20 mouse cellular contexts compared by ENCODE assay signal in genomic region chr4:45769141-45769540, GRCm38 (mm10). TPM values are rescaled to one million over a fixed set of nuclear protein-coding genes. Genes with fewer than 3 reads are reported as not detected.
A peak's percentile ranks its signal among the peaks of the same experiment; 100 is the strongest.
DNase-seq lines count a peak whose midpoint lies in the region; ATAC-seq lines count a peak whose summit lies in the region.
"Had no signal": no experiment of that assay in that cellular context is flagged by ENCODE, and none has a peak within 500 bp of the region (broad histone marks: within the 10 kb centered on the region; RNA-seq: fewer than 3 reads in every experiment).

No protein-coding gene starts in this region.

- H3K4me2 ChIP-seq in hindbrain, embryonic 13.5 days = no peak overlapping the region
- H3K4me2 ChIP-seq in hindbrain, embryonic 12.5 days (replicated peaks) = no peak overlapping the region
- H3K4me2 ChIP-seq: kidney, embryonic 15.5 days; liver, embryonic 15.5 days; midbrain, embryonic 12.5 days had no signal

- peak; percentile 65 to 80 for DNase-seq in adrenal gland, adult (ENCODE audit: inconsistent age in 2 of 2, low spot score in 1 of 2)
- DNase-seq in adrenal gland, postnatal 4 days (ENCODE audit: low spot score in 2 of 2) = no peak
- DNase-seq in testis, postnatal 10 days (ENCODE audit: low spot score) = peak; percentile 40
- no peak for DNase-seq in testis, postnatal 14 days (ENCODE audit: low spot score)
- DNase-seq in cerebellum, postnatal 10 days = no peak
- DNase-seq in thymus, postnatal 36 days = no peak
- DNase-seq: cerebellum, postnatal 36 days; gastrocnemius, adult 2 months; heart, adult 2 months; thymus, postnatal 4 days had no signal

- H3K4me1 ChIP-seq in hindbrain, embryonic 13.5 days (replicated peaks) = peaks cover 77% of the 10 kb centered on the region
- H3K4me1 ChIP-seq in hindbrain, embryonic 12.5 days = peaks cover 60% of the 10 kb centered on the region

- H3K4me3 ChIP-seq in hindbrain, embryonic 13.5 days = no peak overlapping the region
- H3K4me3 ChIP-seq in hindbrain, embryonic 12.5 days = no peak overlapping the region
- H3K4me3 ChIP-seq: embryonic facial prominence, embryonic 10.5 days; erythroblast, embryonic 14.5 days; gastrocnemius, adult 2 months; heart, adult 2 months; kidney, embryonic 15.5 days; limb, embryonic 10.5 days; liver, embryonic 15.5 days; midbrain, embryonic 12.5 days had no signal

- no peaks in the 10 kb centered on the region for H3K9me3 ChIP-seq in hindbrain, embryonic 13.5 days
- H3K9me3 ChIP-seq in hindbrain, embryonic 12.5 days (replicated peaks) = no peaks in the 10 kb centered on the region
- H3K9me3 ChIP-seq: embryonic facial prominence, embryonic 10.5 days; kidney, embryonic 15.5 days; limb, embryonic 10.5 days; liver, embryonic 15.5 days; midbrain, embryonic 12.5 days had no signal

- WGBS in hindbrain, embryonic 13.5 days = 37% methylated on average over 10 of the region's 10 CpGs
- 47% methylated on average over 10 of the region's 10 CpGs for WGBS in hindbrain, embryonic 12.5 days

- no peaks in the 10 kb centered on the region for H3K36me3 ChIP-seq in hindbrain, embryonic 13.5 days
- no peaks in the 10 kb centered on the region for H3K36me3 ChIP-seq in hindbrain, embryonic 12.5 days
- H3K36me3 ChIP-seq: embryonic facial prominence, embryonic 10.5 days; kidney, embryonic 15.5 days; limb, embryonic 10.5 days; liver, embryonic 15.5 days; midbrain, embryonic 12.5 days had no signal

- H3K9ac ChIP-seq in hindbrain, embryonic 13.5 days = peak overlapping the region; percentile 13; the same call in 1 of the 2 replicates
- no peak overlapping the region for H3K9ac ChIP-seq in hindbrain, embryonic 12.5 days
- H3K9ac ChIP-seq: kidney, embryonic 15.5 days; liver, embryonic 15.5 days; midbrain, embryonic 12.5 days had no signal

- peaks cover 20% of the 10 kb centered on the region for H3K27me3 ChIP-seq in hindbrain, embryonic 13.5 days
- H3K27me3 ChIP-seq in hindbrain, embryonic 12.5 days = peaks cover 32% of the 10 kb centered on the region
- H3K27me3 ChIP-seq: Patski had no signal

- H3K27ac ChIP-seq in hindbrain, embryonic 13.5 days = no peak overlapping the region
- H3K27ac ChIP-seq in hindbrain, embryonic 12.5 days = no peak overlapping the region
- H3K27ac ChIP-seq: embryonic facial prominence, embryonic 10.5 days; gastrocnemius, adult 2 months; heart, adult 2 months; kidney, embryonic 15.5 days; limb, embryonic 10.5 days; liver, embryonic 15.5 days; midbrain, embryonic 12.5 days; stomach, postnatal 0 days had no signal

- no peak for ATAC-seq in hindbrain, embryonic 13.5 days (ENCODE audit: low FRiP score)
- no peak for ATAC-seq in hindbrain, embryonic 12.5 days (ENCODE audit: low FRiP score)
- ATAC-seq: Patski had no signal

RNA-seq across cellular contexts. Expression of gene Aldh1b1, which starts 29.7 kb away (rescaled TPM):
- 10 to 100 TPM; 22.9 to 27.7 TPM for total RNA-seq in adrenal gland, postnatal 4 days (2021)
- polyA plus RNA-seq in hindbrain, embryonic 13.5 days (2015; fragmentation: Nextera tagmentation; extraction: Ambion mirVana) = 17.7 and 18.0 TPM in 2 replicates
- polyA plus RNA-seq in hindbrain, embryonic 12.5 days (2016; fragmentation: Nextera tagmentation; extraction: Ambion mirVana) = 7.4 and 7.6 TPM in 2 replicates

RNA-seq across cellular contexts. Expression of gene Igfbpl1, which starts 57.6 kb away (rescaled TPM):
- 1 to 10 TPM in 1 of 2 experiments, under 1 TPM in 1; 0.73 to 2.1 TPM for total RNA-seq in adrenal gland, postnatal 4 days (2021)
- 50.5 and 67.0 TPM in 2 replicates for polyA plus RNA-seq in hindbrain, embryonic 13.5 days (2015; fragmentation: Nextera tagmentation; extraction: Ambion mirVana)
- polyA plus RNA-seq in hindbrain, embryonic 12.5 days (2016; fragmentation: Nextera tagmentation; extraction: Ambion mirVana) = 47.2 and 48.7 TPM in 2 replicates
- total RNA-seq: gastrocnemius, adult 2 months had no signal
- polyA plus RNA-seq: erythroblast, embryonic 14.5 days; liver, embryonic 15.5 days; Patski had no signal

Comparison
In these comparisons a context has a peak if more than half of its experiments do, and no peak if none do; other contexts are left out.
1. DNase-seq: peak in adrenal gland, adult (2 of 2) and testis, postnatal 10 days (single experiment); none in adrenal gland, postnatal 4 days (0 of 2), testis, postnatal 14 days (single experiment), cerebellum, postnatal 10 days (0 of 2) and thymus, postnatal 36 days (0 of 2).